Mouse (Mus musculus): ENCODE results near the gene Gm10722. TPM values are rescaled to one million over a fixed set of nuclear protein-coding genes. Genes with fewer than 3 reads are reported as not detected.
"Not testable (repeated sequence)": the region's sequence is repeated elsewhere in the genome, so short reads cannot be mapped to it uniquely, and the experiment has no call there.

Gm10722 gene
- polyA plus RNA-seq (2012; ENCODE audit: insufficient read depth, insufficient read length, missing spikeins): 5.0 and 17.7 TPM in 2 replicates

GRCm38 (mm10) chr9:3000445-3000972 is at the start of gene Gm10722:
Gm10722 (plus strand) TSS chr9:3000922.
- H3K4me1 ChIP-seq (ENCODE audit: control insufficient read depth, insufficient read depth, low read length); H3K27ac ChIP-seq (ENCODE audit: insufficient read depth, low read depth, low read length); H3K4me3 ChIP-seq (ENCODE audit: insufficient read depth, low read length): not testable (repeated sequence)

GRCm38 (mm10) chr9:3001006-3001405 is 284 bp downstream of the Gm10722 start:
- H3K27ac ChIP-seq (ENCODE audit: insufficient read depth, low read depth, low read length); H3K4me1 ChIP-seq (ENCODE audit: control insufficient read depth, insufficient read depth, low read length); H3K4me3 ChIP-seq (ENCODE audit: insufficient read depth, low read length): not testable (repeated sequence)

- H3K27ac ChIP-seq (ENCODE audit: insufficient read depth, low read depth, low read length); H3K4me1 ChIP-seq (ENCODE audit: control insufficient read depth, insufficient read depth, low read length); H3K4me3 ChIP-seq (ENCODE audit: insufficient read depth, low read length): not testable (repeated sequence)
These were observed 1.4 kb downstream of the Gm10722 start for GRCm38 (mm10) chr9:3001948-3002659.

GRCm38 (mm10) chr9:3002794-3003396 is 2.2 kb downstream of the Gm10722 start, which contains the start of gene Gm11168:
Gm11168 (plus strand) TSS chr9:3003346.
- not testable (repeated sequence) for H3K4me3 ChIP-seq (ENCODE audit: insufficient read depth, low read length); H3K4me1 ChIP-seq (ENCODE audit: control insufficient read depth, insufficient read depth, low read length); H3K27ac ChIP-seq (ENCODE audit: insufficient read depth, low read depth, low read length)

- not testable (repeated sequence) for H3K4me3 ChIP-seq (ENCODE audit: insufficient read depth, low read length); H3K4me1 ChIP-seq (ENCODE audit: control insufficient read depth, insufficient read depth, low read length); H3K27ac ChIP-seq (ENCODE audit: insufficient read depth, low read depth, low read length)
These were observed 5.5 kb downstream of the Gm10722 start for GRCm38 (mm10) chr9:3006179-3006578.

GRCm38 (mm10) chr9:3006636-3007035 is 5.9 kb downstream of the Gm10722 start:
- not testable (repeated sequence) for H3K4me3 ChIP-seq (ENCODE audit: insufficient read depth, low read length); H3K4me1 ChIP-seq (ENCODE audit: control insufficient read depth, insufficient read depth, low read length); H3K27ac ChIP-seq (ENCODE audit: insufficient read depth, low read depth, low read length)

- H3K27ac ChIP-seq (ENCODE audit: insufficient read depth, low read depth, low read length); H3K4me3 ChIP-seq (ENCODE audit: insufficient read depth, low read length); H3K4me1 ChIP-seq (ENCODE audit: control insufficient read depth, insufficient read depth, low read length): not testable (repeated sequence)
These were observed 6.5 kb downstream of the Gm10722 start for GRCm38 (mm10) chr9:3007272-3007671.

- not testable (repeated sequence) for H3K27ac ChIP-seq (ENCODE audit: insufficient read depth, low read depth, low read length); H3K4me1 ChIP-seq (ENCODE audit: control insufficient read depth, insufficient read depth, low read length); H3K4me3 ChIP-seq (ENCODE audit: insufficient read depth, low read length)
These were observed 8.6 kb downstream of the Gm10722 start for GRCm38 (mm10) chr9:3009331-3009730.

- H3K4me1 ChIP-seq (ENCODE audit: control insufficient read depth, insufficient read depth, low read length); H3K4me3 ChIP-seq (ENCODE audit: insufficient read depth, low read length); H3K27ac ChIP-seq (ENCODE audit: insufficient read depth, low read depth, low read length): not testable (repeated sequence)
These were observed 11.4 kb downstream of the Gm10722 start for GRCm38 (mm10) chr9:3012054-3012621.

GRCm38 (mm10) chr9:3012733-3013279 is 12.1 kb downstream of the Gm10722 start, which contains the start of gene Gm10721:
Gm10721 (plus strand) TSS chr9:3013140.
- H3K27ac ChIP-seq (ENCODE audit: insufficient read depth, low read depth, low read length); H3K4me3 ChIP-seq (ENCODE audit: insufficient read depth, low read length); H3K4me1 ChIP-seq (ENCODE audit: control insufficient read depth, insufficient read depth, low read length): not testable (repeated sequence)

- not testable (repeated sequence) for H3K4me3 ChIP-seq (ENCODE audit: insufficient read depth, low read length); H3K27ac ChIP-seq (ENCODE audit: insufficient read depth, low read depth, low read length); H3K4me1 ChIP-seq (ENCODE audit: control insufficient read depth, insufficient read depth, low read length)
These were observed 14.6 kb downstream of the Gm10722 start, which contains the start of gene Gm10720 for GRCm38 (mm10) chr9:3015354-3015753. Gm10720 (plus strand) TSS chr9:3015654.

- not testable (repeated sequence) for H3K4me3 ChIP-seq (ENCODE audit: insufficient read depth, low read length); H3K27ac ChIP-seq (ENCODE audit: insufficient read depth, low read depth, low read length); H3K4me1 ChIP-seq (ENCODE audit: control insufficient read depth, insufficient read depth, low read length)
These were observed 15.2 kb downstream of the Gm10722 start for GRCm38 (mm10) chr9:3015896-3016295.

GRCm38 (mm10) chr9:3017108-3017507 is 16.4 kb downstream of the Gm10722 start, which contains the start of gene Gm10719:
Gm10719 (plus strand) TSS chr9:3017408.
- H3K4me3 ChIP-seq (ENCODE audit: insufficient read depth, low read length); H3K4me1 ChIP-seq (ENCODE audit: control insufficient read depth, insufficient read depth, low read length); H3K27ac ChIP-seq (ENCODE audit: insufficient read depth, low read depth, low read length): not testable (repeated sequence)

- not testable (repeated sequence) for H3K4me3 ChIP-seq (ENCODE audit: insufficient read depth, low read length); H3K27ac ChIP-seq (ENCODE audit: insufficient read depth, low read depth, low read length); H3K4me1 ChIP-seq (ENCODE audit: control insufficient read depth, insufficient read depth, low read length)
These were observed 18.2 kb downstream of the Gm10722 start for GRCm38 (mm10) chr9:3018944-3019343.

Data from bone marrow macrophage, adult 2 months (primary cell).